10 mouse cellular contexts compared by ENCODE assay signal in the genomic region with DNA sequence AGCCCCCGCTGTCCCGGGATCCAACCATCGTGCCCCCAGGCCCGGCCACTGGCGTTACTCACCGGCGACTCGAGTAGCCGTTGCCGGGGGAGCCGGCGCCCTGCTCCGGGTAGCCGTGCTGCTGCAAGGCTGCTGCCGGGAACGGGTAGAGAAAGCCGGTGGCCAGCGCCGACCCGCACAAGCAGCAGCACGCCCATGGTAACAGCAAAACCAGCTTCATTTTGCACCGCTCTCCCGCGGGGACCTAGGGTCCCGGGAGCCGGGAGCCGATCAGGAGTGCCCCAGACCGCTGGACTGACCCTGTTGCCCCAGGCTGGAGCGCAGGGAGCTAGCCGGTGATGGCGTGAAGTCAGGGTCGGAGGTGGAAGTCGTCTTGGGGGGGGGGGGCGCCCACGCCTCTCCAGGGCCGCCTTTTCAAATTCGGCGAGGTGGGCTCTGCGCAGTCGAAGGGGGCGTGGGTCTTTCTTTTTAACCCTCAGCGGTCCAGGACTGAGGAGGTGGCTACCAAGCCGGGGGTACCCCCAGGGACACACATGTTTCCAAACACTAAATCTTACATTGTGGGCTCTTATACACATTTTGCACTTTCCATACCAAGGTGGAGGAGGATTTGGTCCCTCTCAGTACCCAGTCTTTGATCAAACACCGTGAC. TPM values are rescaled to one million over a fixed set of nuclear protein-coding genes. Genes with fewer than 3 reads are reported as not detected.
DNase-seq lines count a peak whose midpoint lies in the region; ATAC-seq lines count a peak whose summit lies in the region.
"Had no signal": no experiment of that assay in that cellular context is flagged by ENCODE, and none has a peak within 500 bp of the region (broad histone marks: within the 10 kb centered on the region; RNA-seq: fewer than 3 reads in every experiment).

Gene Col26a1 (minus strand): TSS at position 422 of the 652 bp plus-strand sequence.

- no peak for DNase-seq in kidney, adult 11 months
- peak; percentile 39 for DNase-seq in brain, adult 2 months (ENCODE audit: low read depth, low spot score)
- no peak for DNase-seq in urinary bladder, adult 18-20 months (ENCODE audit: low spot score in 2 of 2)
- DNase-seq in layer of hippocampus, adult 18-20 months (ENCODE audit: low spot score in 2 of 2): no peak

- no peaks in the 10 kb centered on the region for H3K36me3 ChIP-seq in kidney, embryonic 14.5 days (ENCODE audit: control insufficient read depth, insufficient read depth, low read length)
- no peaks in the 10 kb centered on the region for H3K36me3 ChIP-seq in forebrain, embryonic 13.5 days (ENCODE audit: poor library complexity, severe bottlenecking)
- H3K36me3 ChIP-seq in intestine, embryonic 16.5 days (ENCODE audit: control insufficient read depth, insufficient read depth, low read length): no peaks in the 10 kb centered on the region
- H3K36me3 ChIP-seq in midbrain, embryonic 15.5 days (replicated peaks): no peaks in the 10 kb centered on the region

- no peaks in the 10 kb centered on the region for H3K9me3 ChIP-seq in kidney, embryonic 14.5 days (ENCODE audit: control insufficient read depth, low read length)
- H3K9me3 ChIP-seq in forebrain, embryonic 13.5 days (replicated peaks): no peaks in the 10 kb centered on the region
- no peaks in the 10 kb centered on the region for H3K9me3 ChIP-seq in intestine, embryonic 16.5 days (ENCODE audit: control insufficient read depth, low read length)
- no peaks in the 10 kb centered on the region for H3K9me3 ChIP-seq in midbrain, embryonic 15.5 days

- peak within 1 kb of the TSS; percentile 63 for H3K4me3 ChIP-seq in kidney, embryonic 14.5 days (ENCODE audit: low read length)
- peak within 1 kb of the TSS; percentile 49 for H3K4me3 ChIP-seq in forebrain, embryonic 13.5 days
- peak within 1 kb of the TSS; percentile 53 for H3K4me3 ChIP-seq in intestine, embryonic 16.5 days (ENCODE audit: low read length)
- H3K4me3 ChIP-seq in midbrain, embryonic 15.5 days: peak within 1 kb of the TSS; percentile 53

- peak within 1 kb of the TSS; percentile 80 for H3K9ac ChIP-seq in kidney, embryonic 14.5 days (ENCODE audit: low read depth, low read length)
- H3K9ac ChIP-seq in forebrain, embryonic 13.5 days: peak within 1 kb of the TSS; percentile 73
- H3K9ac ChIP-seq in intestine, embryonic 16.5 days (ENCODE audit: low read depth, low read length): peak within 1 kb of the TSS; percentile 67
- H3K9ac ChIP-seq in midbrain, embryonic 15.5 days: peak within 1 kb of the TSS; percentile 50

- peak; percentile 56 for ATAC-seq in kidney, embryonic 14.5 days (ENCODE audit: low FRiP score, low TSS enrichment)
- no peak for ATAC-seq in forebrain, embryonic 13.5 days
- no peak for ATAC-seq in intestine, embryonic 16.5 days
- ATAC-seq in midbrain, embryonic 15.5 days (replicated peaks): peak; percentile 54
- ATAC-seq: Patski had no signal

- under 1% methylated on average over 43 of the region's 44 CpGs for WGBS in kidney, embryonic 14.5 days
- WGBS in forebrain, embryonic 13.5 days: 1% methylated on average over 43 of the region's 44 CpGs
- 1% methylated on average over 43 of the region's 44 CpGs for WGBS in intestine, embryonic 16.5 days
- WGBS in midbrain, embryonic 15.5 days: under 1% methylated on average over 43 of the region's 44 CpGs

- H3K27ac ChIP-seq in kidney, embryonic 14.5 days (ENCODE audit: low read depth, low read length): peak within 1 kb of the TSS; percentile 70
- H3K27ac ChIP-seq in forebrain, embryonic 13.5 days: no peak within 1 kb of the TSS
- peak within 1 kb of the TSS; percentile 16; the same call in 1 of the 2 replicates for H3K27ac ChIP-seq in intestine, embryonic 16.5 days (ENCODE audit: low read length)
- H3K27ac ChIP-seq in midbrain, embryonic 15.5 days: no peak within 1 kb of the TSS

- peak within 1 kb of the TSS; percentile 70 for H3K4me2 ChIP-seq in kidney, embryonic 14.5 days (replicated peaks; ENCODE audit: low read depth, low read length)
- H3K4me2 ChIP-seq in forebrain, embryonic 13.5 days: peak within 1 kb of the TSS; percentile 88
- H3K4me2 ChIP-seq in intestine, embryonic 16.5 days (ENCODE audit: low read depth, low read length): peak within 1 kb of the TSS; percentile 79
- peak within 1 kb of the TSS; percentile 63 for H3K4me2 ChIP-seq in midbrain, embryonic 15.5 days

- H3K4me1 ChIP-seq in kidney, embryonic 14.5 days (ENCODE audit: control insufficient read depth, insufficient read depth, low read length): peaks cover 21% of the 10 kb centered on the region
- peaks cover 14% of the 10 kb centered on the region for H3K4me1 ChIP-seq in forebrain, embryonic 13.5 days
- peaks cover 13% of the 10 kb centered on the region for H3K4me1 ChIP-seq in intestine, embryonic 16.5 days (ENCODE audit: control insufficient read depth, insufficient read depth, low read length)
- H3K4me1 ChIP-seq in midbrain, embryonic 15.5 days: peaks cover 18% of the 10 kb centered on the region

- H3K27me3 ChIP-seq in kidney, embryonic 14.5 days (ENCODE audit: control insufficient read depth, insufficient read depth, low read length): no peaks in the 10 kb centered on the region
- peaks cover 39% of the 10 kb centered on the region for H3K27me3 ChIP-seq in forebrain, embryonic 13.5 days
- peaks cover 18% of the 10 kb centered on the region for H3K27me3 ChIP-seq in intestine, embryonic 16.5 days (replicated peaks; ENCODE audit: control insufficient read depth, insufficient read depth, low read length)
- peaks cover 33% of the 10 kb centered on the region for H3K27me3 ChIP-seq in midbrain, embryonic 15.5 days (replicated peaks)

RNA-seq across cellular contexts. Expression of gene Col26a1, which starts in this region (rescaled TPM):
- polyA plus RNA-seq in kidney, embryonic 14.5 days (2014; fragmentation: Nextera tagmentation; extraction: Ambion mirVana): 37.5 and 44.0 TPM in 2 replicates
- polyA plus RNA-seq in forebrain, embryonic 13.5 days (2015; fragmentation: Nextera tagmentation; extraction: Ambion mirVana): 10.7 and 10.9 TPM in 2 replicates
- polyA plus RNA-seq in intestine, embryonic 16.5 days (2015; fragmentation: Nextera tagmentation; extraction: Ambion mirVana): 5.5 and 6.8 TPM in 2 replicates
- polyA plus RNA-seq in midbrain, embryonic 15.5 days (2015; fragmentation: Nextera tagmentation; extraction: Ambion mirVana): 31.6 and 34.3 TPM in 2 replicates
- total RNA-seq in layer of hippocampus, adult 18-20 months (2021): 1 to 10 TPM; 1.8 to 2.7 TPM
- total RNA-seq: hematopoietic stem cell, adult 5-6 weeks had no signal

Comparison
In these comparisons a context has a peak if more than half of its experiments do, and no peak if none do; other contexts are left out.
1. ATAC-seq: peak in kidney, embryonic 14.5 days (single experiment) and midbrain, embryonic 15.5 days (single experiment); none in forebrain, embryonic 13.5 days (single experiment) and intestine, embryonic 16.5 days (single experiment).
2. H3K27ac ChIP-seq: peak in kidney, embryonic 14.5 days (single experiment) and intestine, embryonic 16.5 days (single experiment); none in forebrain, embryonic 13.5 days (single experiment) and midbrain, embryonic 15.5 days (single experiment).
3. Peak in every context shown above with its lines, with median percentiles within 50 percentile points of each other: H3K4me2 ChIP-seq, H3K4me3 ChIP-seq and H3K9ac ChIP-seq.